Mouse (Mus musculus) heart, postnatal 14 days (tissue): ENCODE data around the gene Kansl1l. TPM values are rescaled to one million over a fixed set of nuclear protein-coding genes. Genes with fewer than 3 reads are reported as not detected.
A peak's percentile ranks its signal among the peaks of the same experiment; 100 is the strongest.

ENCODE experiments used
- DNase-seq, 2 experiments: peaks; one replicate each; pipeline ENCODE4 v3.0.0; 2021 to 2022
- intact Hi-C: fragments of 180-260 bp; cut with DNase I; formaldehyde crosslinking; loops from one replicate; pipeline ENCODE4 v1.15.1; 2025
- long read RNA-seq, 2 experiments: library from polyadenylated mRNA; stranded (forward); transcript quantifications; one replicate each; pipeline ENCODE4 v2.0.0; 2021
- total RNA-seq, 2 experiments: library from RNA; stranded (reverse); gene quantifications; 2 replicates each; pipeline ENCODE4 v1.2.3; 2021

Kansl1l gene
- 10 to 100 TPM; 18.3 to 18.6 TPM for total RNA-seq
- long read RNA-seq, experiment 1, full-length matches to known transcripts = 1 of 5 reads
- long read RNA-seq, experiment 1, partial matches to known transcripts = 0 of 5 reads
- long read RNA-seq, experiment 1, other reads (novel, unspliced or antisense) = 4 of 5 reads
- long read RNA-seq, experiment 2, partial matches to known transcripts = 2 of 6 reads
- long read RNA-seq, experiment 2, other reads (novel, unspliced or antisense) = 4 of 6 reads

- intact Hi-C loops = loop anchor here (5.0 kb wide), 3 partner anchors 45 to 115 kb away; partner anchors contain the start of genes Acadl and Rpe
- DNase-seq = peak; percentile 97 to 98
Observed at GRCm38 (mm10) chr1:66817453-66817839, at the start of gene Kansl1l. Kansl1l (minus strand) TSS chr1:66817562.

- intact Hi-C loops = no loop called here
- no peak for DNase-seq
Observed at GRCm38 (mm10) chr1:66865633-66866032, 48.3 kb upstream of the Kansl1l start.

GRCm38 (mm10) chr1:66863741-66864495 is 46.6 kb upstream of the Kansl1l start:
- intact Hi-C loops = loop anchor here (5.0 kb wide), 1 partner anchor 47 kb away; the partner anchor contains the start of gene Kansl1l
- no peak for DNase-seq

- intact Hi-C loops = loop anchor here (5.0 kb wide), 1 partner anchor 46 kb away; the partner anchor contains the start of gene Kansl1l
- peak; percentile 93 to 97 for DNase-seq
Observed at GRCm38 (mm10) chr1:66862712-66863511, 45.5 kb upstream of the Kansl1l start, which contains the start of gene Acadl. Acadl (minus strand) TSS chr1:66863277.

- intact Hi-C loops = loop anchor here (5.0 kb wide), 1 partner anchor 45 kb away; the partner anchor contains the start of gene Kansl1l
- peak in 1 of 2 experiments; percentile 15 for DNase-seq
Observed at GRCm38 (mm10) chr1:66861764-66862672, 44.7 kb upstream of the Kansl1l start.

GRCm38 (mm10) chr1:66847506-66847905 is 30.1 kb upstream of the Kansl1l start:
- intact Hi-C loops = loop anchor here (2.0 kb wide), 1 partner anchor 47 kb away; no protein-coding TSS in a partner anchor
- peak in 1 of 2 experiments; percentile 43 for DNase-seq

GRCm38 (mm10) chr1:66845690-66846318 is 28.4 kb upstream of the Kansl1l start:
- intact Hi-C loops = loop anchor here (2.0 kb wide), 1 partner anchor 49 kb away; no protein-coding TSS in a partner anchor
- no peak for DNase-seq

- intact Hi-C loops = no loop called here
- no peak for DNase-seq
Observed at GRCm38 (mm10) chr1:66841938-66842337, 24.6 kb upstream of the Kansl1l start.

GRCm38 (mm10) chr1:66841510-66841909 is 24.1 kb upstream of the Kansl1l start:
- no peak for DNase-seq
- intact Hi-C loops = no loop called here

GRCm38 (mm10) chr1:66839755-66840438 is 22.5 kb upstream of the Kansl1l start:
- no peak for DNase-seq
- intact Hi-C loops = loop anchor here (2.0 to 10.0 kb wide), 2 partner anchors 161 to 735 kb away; no protein-coding TSS in a partner anchor

- no peak for DNase-seq
- intact Hi-C loops = loop anchor here (2.0 to 10.0 kb wide), 2 partner anchors 160 to 734 kb away; no protein-coding TSS in a partner anchor
Observed at GRCm38 (mm10) chr1:66839135-66839534, 21.8 kb upstream of the Kansl1l start.

GRCm38 (mm10) chr1:66838184-66839042 is 21.1 kb upstream of the Kansl1l start:
- peak; percentile 82 to 86 for DNase-seq
- intact Hi-C loops = loop anchor here (2.0 to 10.0 kb wide), 2 partner anchors 160 to 734 kb away; no protein-coding TSS in a partner anchor

GRCm38 (mm10) chr1:66837207-66837606 is 19.8 kb upstream of the Kansl1l start:
- no peak for DNase-seq
- intact Hi-C loops = loop anchor here (10.0 kb wide), 1 partner anchor 732 kb away; no protein-coding TSS in a partner anchor

GRCm38 (mm10) chr1:66832636-66833165 is 15.3 kb upstream of the Kansl1l start:
- no peak for DNase-seq
- intact Hi-C loops = loop anchor here (10.0 kb wide), 1 partner anchor 728 kb away; no protein-coding TSS in a partner anchor

GRCm38 (mm10) chr1:66831824-66832600 is 14.7 kb upstream of the Kansl1l start:
- intact Hi-C loops = loop anchor here (10.0 kb wide), 1 partner anchor 727 kb away; no protein-coding TSS in a partner anchor
- DNase-seq = no peak
